Mouse (Mus musculus): ENCODE results near the gene Obp1a. TPM values are rescaled to one million over a fixed set of nuclear protein-coding genes. Genes with fewer than 3 reads are reported as not detected.

The Obp1a gene
- polyA plus RNA-seq (2016; fragmentation: Nextera tagmentation; extraction: Ambion mirVana) = not detected in 2 replicates

DNA sequence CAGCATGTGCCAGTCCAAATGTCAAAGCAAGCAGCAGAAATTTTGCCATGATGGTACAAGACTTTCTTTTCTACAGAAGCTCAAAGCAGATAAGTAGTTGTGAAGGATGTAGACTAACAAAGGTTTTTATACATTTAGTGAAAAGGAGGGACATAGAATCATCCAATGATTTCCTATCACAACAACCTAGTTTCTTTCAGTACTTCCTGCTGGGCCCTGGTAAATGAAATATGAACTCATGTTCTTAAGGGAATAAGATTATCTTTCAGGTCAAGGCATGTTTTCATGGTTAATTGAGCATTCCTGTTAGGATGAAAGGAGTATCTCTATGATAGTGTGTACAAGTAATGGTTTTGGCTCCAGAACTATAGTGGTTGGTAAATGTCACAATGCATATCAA lies at the start of gene Obp1a:
Gene Obp1a, minus strand, starts transcription at position 101 of the 400 bp plus-strand sequence.
- no peak within 1 kb of the TSS for H3K27ac ChIP-seq
- no peak for ATAC-seq (ENCODE audit: low FRiP score, low read depth)
- H3K4me3 ChIP-seq = no peak within 1 kb of the TSS
- H3K9me3 ChIP-seq = no peaks in the 10 kb centered on the region
- no peak within 1 kb of the TSS for H3K4me2 ChIP-seq (replicated peaks)
- H3K4me1 ChIP-seq = no peaks in the 10 kb centered on the region
- no peak within 1 kb of the TSS for H3K9ac ChIP-seq
- H3K27me3 ChIP-seq (replicated peaks) = no peaks in the 10 kb centered on the region
- no peaks in the 10 kb centered on the region for H3K36me3 ChIP-seq

DNA sequence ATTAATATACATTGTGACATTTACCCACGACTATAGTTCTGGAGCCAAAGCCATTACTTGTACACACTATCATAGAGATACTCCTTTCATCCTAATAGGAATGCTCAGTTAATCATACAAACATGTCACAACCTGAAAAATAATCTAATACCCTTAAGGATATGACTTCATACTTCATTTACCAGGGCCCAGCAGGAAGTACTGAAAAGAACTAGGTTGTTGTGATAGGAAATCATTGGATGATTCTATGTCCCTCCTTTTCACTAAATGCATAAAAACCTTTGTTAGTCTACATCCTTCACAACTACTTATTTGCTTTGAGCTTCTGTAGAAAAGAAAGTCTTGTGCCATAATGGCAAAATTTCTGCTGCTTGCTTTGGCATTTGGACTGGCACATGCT lies 34.0 kb upstream of the Obp1a start, which contains the start of gene Gm5938:
Gene Gm5938, plus strand, starts transcription at position 301 of the 400 bp plus-strand sequence.
- H3K9me3 ChIP-seq = no peaks in the 10 kb centered on the region
- 80% methylated on average over 1 of the region's 1 CpGs for WGBS
- no peak within 1 kb of the TSS for H3K4me2 ChIP-seq (replicated peaks)
- no peaks in the 10 kb centered on the region for H3K36me3 ChIP-seq
- H3K4me1 ChIP-seq = no peaks in the 10 kb centered on the region
- H3K9ac ChIP-seq = no peak within 1 kb of the TSS
- H3K27ac ChIP-seq = no peak within 1 kb of the TSS
- no peak for ATAC-seq (ENCODE audit: low FRiP score, low read depth)
- H3K27me3 ChIP-seq (replicated peaks) = no peaks in the 10 kb centered on the region
- no peak within 1 kb of the TSS for H3K4me3 ChIP-seq

Other genes starting within 250 kb of the Obp1a start
- gene Pbsn, start 237.8 kb downstream of the Obp1a start, polyA plus RNA-seq (2016; fragmentation: Nextera tagmentation; extraction: Ambion mirVana) = not detected in 2 replicates
- not detected in 2 replicates for gene Gm14744, start 226.6 kb downstream of the Obp1a start, polyA plus RNA-seq (2016; fragmentation: Nextera tagmentation; extraction: Ambion mirVana)
- not detected in 2 replicates for gene 5430402E10Rik, start 166.3 kb downstream of the Obp1a start, polyA plus RNA-seq (2016; fragmentation: Nextera tagmentation; extraction: Ambion mirVana)
- gene Gm5938, start 34.1 kb upstream of the Obp1a start, polyA plus RNA-seq (2016; fragmentation: Nextera tagmentation; extraction: Ambion mirVana) = not detected in 2 replicates
- gene Obp1b, start 95.4 kb upstream of the Obp1a start, polyA plus RNA-seq (2016; fragmentation: Nextera tagmentation; extraction: Ambion mirVana) = not detected in 2 replicates
- gene Gm14743, start 154.5 kb upstream of the Obp1a start, polyA plus RNA-seq (2016; fragmentation: Nextera tagmentation; extraction: Ambion mirVana) = not detected in 2 replicates